Mouse (Mus musculus) embryonic facial prominence, embryonic 15.5 days (tissue): ENCODE data around the gene Psmd9. TPM values are rescaled to one million over a fixed set of nuclear protein-coding genes. Genes with fewer than 3 reads are reported as not detected.
"Not testable (repeated sequence)": the region's sequence is repeated elsewhere in the genome, so short reads cannot be mapped to it uniquely, and the experiment has no call there.

Source experiments
- ATAC-seq: fragments of 200-750 bp; cut with Nextera tagmentation; 2 replicates; pipeline ENCODE4 v1.8.0; 2017; ENCODE audit warnings: low read depth, moderate TSS enrichment; ENCODE audit not compliant: insufficient number of reproducible peaks, low FRiP score, low TSS enrichment
- H3K27ac ChIP-seq: fragments of 300-500 bp; sonication (generic); replicated peaks from 2 replicates; pipeline ENCODE4 v1.5.1; 2015; ENCODE audit warnings: mild to moderate bottlenecking, inconsistent platforms
- H3K27me3 ChIP-seq: fragments of 300-500 bp; sonication (generic); 2 replicates; pipeline ENCODE4 v1.6.1; 2015; ENCODE audit warnings: inconsistent platforms
- H3K36me3 ChIP-seq: fragments of 300-500 bp; sonication (generic); 2 replicates; pipeline ENCODE4 v1.6.1; 2015; ENCODE audit warnings: mild to moderate bottlenecking, inconsistent platforms
- H3K4me1 ChIP-seq: fragments of 300-500 bp; sonication (generic); 2 replicates; pipeline ENCODE4 v1.6.1; 2015; ENCODE audit warnings: inconsistent platforms
- H3K4me2 ChIP-seq: fragments of 300-500 bp; sonication (generic); replicated peaks from 2 replicates; pipeline ENCODE4 v1.6.1; 2015; ENCODE audit warnings: mild to moderate bottlenecking, inconsistent platforms
- H3K4me3 ChIP-seq: fragments of 300-500 bp; sonication (generic); replicated peaks from 2 replicates; pipeline ENCODE4 v1.5.1; 2015; ENCODE audit warnings: mild to moderate bottlenecking, inconsistent platforms
- H3K9ac ChIP-seq: fragments of 300-500 bp; sonication (generic); 2 replicates; pipeline ENCODE4 v1.6.1; 2015; ENCODE audit warnings: inconsistent platforms
- H3K9me3 ChIP-seq: fragments of 300-500 bp; sonication (generic); replicated peaks from 2 replicates; pipeline ENCODE4 v1.6.1; 2016; ENCODE audit warnings: inconsistent platforms
- WGBS: fragments of 180-500 bp; shearing (Covaris S2); methylation state at CpG from one replicate; pipeline ENCODE4 v1.1.7; 2015; 5-methylcytosine and 5-hydroxymethylcytosine counted together
- polyA plus RNA-seq: library from polyadenylated mRNA; unstranded; fragments of >200 nt; fragmentation: Nextera tagmentation; extraction: Ambion mirVana; gene quantifications from 2 replicates; pipeline ENCODE4 v1.2.1, GENCODE M21; 2015

The Psmd9 gene
- polyA plus RNA-seq, 1 experiment from 2014 or later = 95.4 TPM

DNA sequence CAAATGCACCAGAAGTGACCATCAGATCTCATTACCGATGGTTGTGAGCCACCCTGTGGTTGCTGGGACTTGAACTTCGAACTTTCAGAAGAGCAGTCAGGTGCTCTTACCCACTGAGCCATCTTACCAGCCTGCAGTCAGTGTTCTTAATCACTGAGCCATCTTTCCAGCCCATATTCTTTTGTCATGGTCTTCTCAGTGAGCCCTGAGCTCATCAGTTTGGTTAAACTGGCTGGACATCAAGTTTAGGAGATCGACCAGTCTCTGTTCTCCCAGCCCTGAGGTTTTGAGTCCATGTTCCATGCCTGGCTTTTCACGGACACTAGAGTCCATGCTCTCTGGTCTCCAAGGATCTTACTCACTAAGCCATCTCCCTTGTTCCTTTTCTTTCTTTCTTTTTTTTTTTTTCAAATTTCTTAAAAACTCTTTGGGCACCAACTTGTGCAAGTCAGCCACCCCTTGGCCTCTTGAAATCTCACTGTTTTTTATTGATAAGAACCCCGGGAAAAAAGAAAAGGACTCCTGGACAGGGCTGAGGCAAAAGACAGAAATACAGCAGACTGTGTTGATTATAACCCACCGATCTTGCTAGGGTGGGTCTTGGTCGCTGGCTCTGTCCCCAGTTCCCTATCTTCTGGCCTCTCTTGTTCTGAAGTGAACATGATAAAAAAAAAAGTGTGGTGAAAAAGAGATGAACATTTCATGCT is 31.8 kb downstream of the Psmd9 start:
- not testable (repeated sequence) for H3K27ac ChIP-seq, H3K4me3 ChIP-seq, H3K4me1 ChIP-seq, H3K27me3 ChIP-seq, H3K9me3 ChIP-seq, H3K4me2 ChIP-seq, ATAC-seq, H3K36me3 ChIP-seq, H3K9ac ChIP-seq
- WGBS = 82% methylated on average over 6 of the region's 7 CpGs

DNA sequence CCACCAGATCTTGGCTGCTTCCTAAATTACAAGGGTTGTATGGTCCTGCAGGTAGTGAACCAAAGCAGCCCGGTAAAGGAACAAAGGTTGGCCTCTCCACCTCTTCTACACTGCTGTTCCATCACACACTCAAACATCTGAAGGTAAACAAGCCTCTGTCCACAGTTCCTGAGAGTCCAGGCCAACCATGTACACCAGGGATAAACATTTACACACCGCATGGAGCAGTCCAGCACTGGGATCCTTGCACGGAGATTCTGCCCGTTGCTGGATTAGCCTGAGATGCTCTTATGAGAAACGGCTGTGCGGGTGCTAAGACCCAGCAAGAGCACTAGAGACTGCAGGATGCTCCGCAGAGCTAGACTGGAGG is 32.3 kb downstream of the Psmd9 start:
- Histone ChIP-seq H3K27me3 (no peaks in the 10 kb centered on the region), H3K9me3 (no peaks in the 10 kb centered on the region), H3K36me3 (no peaks in the 10 kb centered on the region), H3K27ac (no peak overlapping the region), H3K9ac (no peak overlapping the region), H3K4me3 (no peak overlapping the region), H3K4me2 (no peak overlapping the region), H3K4me1 (no peaks in the 10 kb centered on the region)
- WGBS = 82% methylated on average over 7 of the region's 7 CpGs
- ATAC-seq = no peak

DNA sequence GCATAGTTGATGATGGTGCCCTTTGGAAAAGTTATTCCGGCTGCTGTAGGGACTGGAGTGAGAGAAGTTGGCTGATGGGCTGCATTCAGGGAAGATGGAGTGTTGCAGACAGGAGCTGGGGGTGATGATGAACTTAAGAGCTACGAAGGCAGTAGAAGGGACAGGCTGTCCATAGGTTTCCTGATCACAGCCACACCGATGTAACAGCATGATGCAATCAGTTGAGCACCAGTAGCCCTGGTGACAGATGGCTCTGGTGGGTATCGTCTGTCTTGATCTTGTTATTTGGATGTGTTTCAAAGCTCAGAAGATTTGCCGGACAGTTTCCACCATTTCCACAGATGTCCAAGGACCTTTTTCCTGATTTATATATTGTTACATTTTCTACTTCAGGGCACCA is 32.8 kb downstream of the Psmd9 start:
- no peaks in the 10 kb centered on the region for H3K27me3 ChIP-seq
- H3K36me3 ChIP-seq = no peaks in the 10 kb centered on the region
- WGBS = 84% methylated on average over 5 of the region's 5 CpGs
- H3K9ac ChIP-seq = no peak overlapping the region
- H3K4me2 ChIP-seq = no peak overlapping the region
- no peaks in the 10 kb centered on the region for H3K9me3 ChIP-seq
- no peak for ATAC-seq
- no peaks in the 10 kb centered on the region for H3K4me1 ChIP-seq
- no peak overlapping the region for H3K4me3 ChIP-seq
- no peak overlapping the region for H3K27ac ChIP-seq

DNA sequence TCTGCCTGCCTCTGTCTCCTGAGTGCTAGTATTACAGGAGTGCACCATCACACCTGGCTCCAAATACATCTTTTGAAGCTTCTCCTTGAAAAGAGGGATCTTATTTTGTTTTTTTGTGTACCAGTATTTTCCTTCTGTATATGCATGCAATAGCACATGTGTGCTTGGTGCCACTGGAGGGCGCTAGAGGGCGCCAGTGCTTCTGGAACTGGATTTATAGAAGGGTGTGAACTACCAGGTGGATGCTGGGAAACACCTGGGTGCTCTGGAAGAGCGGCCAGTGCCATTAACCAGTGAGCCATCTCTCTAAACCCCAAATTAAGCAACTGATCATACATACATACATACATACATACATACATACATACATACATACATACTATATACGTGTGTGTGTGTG is 33.6 kb downstream of the Psmd9 start:
- H3K9ac ChIP-seq, H3K4me1 ChIP-seq, H3K4me3 ChIP-seq, H3K9me3 ChIP-seq, H3K4me2 ChIP-seq, ATAC-seq, H3K36me3 ChIP-seq, H3K27me3 ChIP-seq, H3K27ac ChIP-seq: not testable (repeated sequence)
- WGBS = 43% methylated on average over 4 of the region's 4 CpGs

DNA sequence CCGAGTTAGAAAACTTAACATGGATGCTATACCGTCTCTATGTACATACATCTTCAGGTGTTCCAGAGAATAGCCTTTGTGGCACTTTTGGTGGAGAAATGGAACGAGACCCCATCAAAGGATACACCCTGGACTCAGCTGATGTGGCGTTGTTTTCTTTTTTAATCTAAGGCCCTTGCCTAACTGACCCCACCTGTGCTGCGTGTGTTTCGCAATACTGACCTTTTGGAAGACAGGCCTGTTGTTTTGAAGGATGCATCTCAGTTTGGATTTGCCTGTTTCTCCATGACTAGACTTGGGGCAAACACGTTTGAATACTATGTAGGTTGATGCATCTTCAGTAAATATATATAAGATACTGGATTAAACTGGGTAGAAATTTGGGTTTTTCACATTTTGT is 34.4 kb downstream of the Psmd9 start:
- H3K4me2 ChIP-seq, H3K4me3 ChIP-seq, H3K9ac ChIP-seq, H3K36me3 ChIP-seq, ATAC-seq, H3K27me3 ChIP-seq, H3K27ac ChIP-seq, H3K9me3 ChIP-seq, H3K4me1 ChIP-seq: not testable (repeated sequence)
- 83% methylated on average over 7 of the region's 7 CpGs for WGBS

DNA sequence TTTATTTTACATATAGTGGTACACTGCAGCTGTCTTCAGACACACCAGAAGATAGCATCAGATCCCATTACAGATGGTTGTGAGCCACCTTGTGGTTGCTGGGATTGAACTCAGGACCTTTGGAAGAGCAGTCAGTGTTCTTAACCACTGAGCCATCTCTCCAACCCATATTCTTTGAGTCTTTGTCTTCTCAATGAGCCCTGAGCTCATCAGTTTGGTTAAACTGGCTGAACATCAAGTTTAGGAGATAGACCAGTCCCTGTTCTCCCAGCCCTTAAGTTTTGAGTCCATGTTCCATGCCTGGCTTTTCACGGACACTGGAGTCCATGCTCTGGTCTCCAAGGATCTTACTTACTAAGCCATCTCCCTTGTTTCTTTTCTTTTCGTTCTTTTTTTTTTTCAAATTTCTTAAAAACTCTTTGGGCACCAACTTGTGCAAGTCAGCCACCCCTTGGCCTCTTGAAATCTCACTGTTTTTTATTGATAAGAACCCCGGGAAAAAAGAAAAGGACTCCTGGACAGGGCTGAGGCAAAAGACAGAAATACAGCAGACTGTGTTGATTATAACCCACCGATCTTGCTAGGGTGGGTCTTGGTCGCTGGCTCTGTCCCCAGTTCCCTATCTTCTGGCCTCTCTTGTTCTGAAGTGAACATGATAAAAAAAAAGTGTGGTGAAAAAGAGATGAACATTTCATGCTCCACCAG is 53.3 kb downstream of the Psmd9 start:
- 81% methylated on average over 4 of the region's 5 CpGs for WGBS
- not testable (repeated sequence) for H3K4me2 ChIP-seq, H3K4me1 ChIP-seq, H3K36me3 ChIP-seq, H3K27ac ChIP-seq, H3K4me3 ChIP-seq, ATAC-seq, H3K27me3 ChIP-seq, H3K9me3 ChIP-seq, H3K9ac ChIP-seq

DNA sequence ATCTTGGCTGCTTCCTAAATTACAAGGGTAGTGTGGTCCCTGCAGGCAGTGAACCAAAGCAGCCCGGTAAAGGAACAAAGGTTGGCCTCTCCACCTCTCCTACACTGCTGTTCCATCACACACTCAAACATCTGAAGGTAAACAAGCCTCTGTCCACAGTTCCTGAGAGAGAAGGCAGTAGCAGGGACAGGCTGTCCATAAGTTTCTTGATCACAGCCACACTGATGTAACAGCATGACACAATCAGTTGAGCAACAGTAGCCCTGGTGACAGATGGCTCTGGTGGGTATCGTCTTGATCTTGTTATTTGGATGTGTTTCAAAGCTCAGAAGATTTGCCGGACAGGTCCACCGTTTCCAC is 53.8 kb downstream of the Psmd9 start:
- WGBS = 79% methylated on average over 4 of the region's 4 CpGs

DNA sequence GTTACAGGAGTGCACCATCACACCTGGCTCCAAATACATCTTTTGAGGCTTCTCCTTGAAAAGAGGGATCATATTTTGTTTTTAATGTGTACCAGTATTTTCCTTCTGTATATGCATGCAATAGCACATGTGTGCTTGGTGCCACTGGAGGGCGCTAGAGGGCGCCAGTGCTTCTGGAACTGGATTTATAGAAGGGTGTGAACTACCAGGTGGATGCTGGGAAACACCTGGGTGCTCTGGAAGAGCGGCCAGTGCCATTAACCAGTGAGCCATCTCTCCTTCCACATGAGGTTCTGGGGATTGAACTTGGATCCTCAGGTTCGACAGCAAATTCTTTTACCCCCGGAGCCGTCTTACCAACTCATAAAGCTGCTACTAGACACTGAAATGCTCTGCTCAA is 54.6 kb downstream of the Psmd9 start:
- H3K4me2 ChIP-seq, H3K4me1 ChIP-seq, H3K9me3 ChIP-seq, H3K36me3 ChIP-seq, H3K27me3 ChIP-seq, ATAC-seq, H3K4me3 ChIP-seq, H3K27ac ChIP-seq, H3K9ac ChIP-seq: not testable (repeated sequence)
- WGBS = 52% methylated on average over 6 of the region's 6 CpGs

More for the DNA sequence above, 53.8 kb downstream of the Psmd9 start:
- no peaks in the 10 kb centered on the region for H3K36me3 ChIP-seq
- H3K27ac ChIP-seq = no peak overlapping the region
- no peaks in the 10 kb centered on the region for H3K9me3 ChIP-seq
- no peaks in the 10 kb centered on the region for H3K27me3 ChIP-seq
- H3K4me3 ChIP-seq = no peak overlapping the region
- no peaks in the 10 kb centered on the region for H3K4me1 ChIP-seq
- no peak overlapping the region for H3K4me2 ChIP-seq
- no peak overlapping the region for H3K9ac ChIP-seq
- ATAC-seq = no peak

DNA sequence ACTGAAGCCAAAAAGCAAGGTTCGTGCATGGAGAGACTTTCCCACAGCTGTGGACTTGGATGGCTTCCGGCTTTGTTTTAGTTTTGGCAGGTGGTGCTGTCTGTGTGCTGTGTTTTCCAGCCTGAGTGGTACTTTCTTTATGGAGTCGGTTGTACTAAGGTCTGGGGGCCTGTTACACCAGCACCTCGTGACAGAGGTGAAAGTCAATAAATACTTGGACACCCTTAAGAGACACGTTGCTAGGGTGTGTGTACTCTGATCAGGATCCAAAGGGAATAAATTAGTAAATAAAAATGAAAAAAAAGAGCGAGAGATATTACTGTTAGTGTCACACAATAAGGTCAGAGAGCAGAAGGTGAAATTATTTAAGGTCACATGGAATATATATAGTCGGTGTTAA is 57.6 kb downstream of the Psmd9 start:
- Histone ChIP-seq H3K9me3 (no peaks in the 10 kb centered on the region), H3K4me1 (peaks cover 10% of the 10 kb centered on the region), H3K4me2 (no peak overlapping the region), H3K36me3 (no peaks in the 10 kb centered on the region), H3K9ac (no peak overlapping the region), H3K4me3 (no peak overlapping the region), H3K27ac (no peak overlapping the region), H3K27me3 (no peaks in the 10 kb centered on the region)
- WGBS = 89% methylated on average over 7 of the region's 7 CpGs
- no peak for ATAC-seq

DNA sequence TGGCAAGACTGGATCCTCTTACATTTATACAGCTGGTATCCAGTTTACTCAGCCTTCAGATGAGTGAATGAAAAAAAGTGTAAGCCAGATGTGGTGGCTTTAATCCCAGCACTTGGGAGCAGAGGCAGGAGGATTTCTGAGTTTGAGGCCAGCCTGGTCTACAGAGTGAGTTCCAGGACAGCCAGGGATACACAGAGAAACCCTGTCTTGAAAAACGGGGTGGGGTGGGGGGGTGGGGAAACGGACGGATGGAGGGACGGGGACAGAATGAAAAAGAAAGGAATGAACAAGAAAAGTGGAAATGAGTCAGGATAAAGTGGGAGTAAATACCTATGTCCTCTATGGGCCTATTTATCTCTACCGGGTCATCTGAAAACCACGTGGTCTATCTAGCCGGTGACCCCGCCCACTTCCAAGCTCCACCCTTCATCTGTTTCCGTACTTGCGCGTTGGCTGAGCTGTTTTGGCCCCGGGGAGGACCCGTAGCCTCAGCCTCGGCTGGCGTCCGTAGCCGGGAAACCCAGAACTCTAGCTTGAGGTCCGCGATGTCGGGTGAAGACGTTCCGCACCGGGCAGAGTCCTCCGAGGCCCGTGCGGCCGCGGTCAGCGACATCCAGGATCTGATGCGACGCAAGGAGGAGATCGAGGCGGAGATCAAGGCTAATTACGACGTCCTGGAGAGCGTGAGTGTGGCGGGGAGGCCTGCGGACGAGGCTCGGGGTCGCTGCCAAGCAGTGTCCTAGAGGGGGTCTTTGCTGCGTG is 58.7 kb downstream of the Psmd9 start:
- H3K36me3 ChIP-seq = peaks cover under 1% of the 10 kb centered on the region; the same call in 1 of the 2 replicates
- H3K9me3 ChIP-seq = no peaks in the 10 kb centered on the region
- no peaks in the 10 kb centered on the region for H3K27me3 ChIP-seq
- peaks cover 10% of the 10 kb centered on the region for H3K4me1 ChIP-seq
- 0 out of 2 replicates have a peak overlapping the region, but pooled peaks have one; percentile 48 for H3K27ac ChIP-seq
- WGBS = 2% methylated on average over 42 of the region's 42 CpGs
- peak overlapping the region; percentile 83 for H3K9ac ChIP-seq
- H3K4me3 ChIP-seq = peak overlapping the region; percentile 87
- peak; percentile 83 for ATAC-seq
- peak overlapping the region; percentile 63 for H3K4me2 ChIP-seq

DNA sequence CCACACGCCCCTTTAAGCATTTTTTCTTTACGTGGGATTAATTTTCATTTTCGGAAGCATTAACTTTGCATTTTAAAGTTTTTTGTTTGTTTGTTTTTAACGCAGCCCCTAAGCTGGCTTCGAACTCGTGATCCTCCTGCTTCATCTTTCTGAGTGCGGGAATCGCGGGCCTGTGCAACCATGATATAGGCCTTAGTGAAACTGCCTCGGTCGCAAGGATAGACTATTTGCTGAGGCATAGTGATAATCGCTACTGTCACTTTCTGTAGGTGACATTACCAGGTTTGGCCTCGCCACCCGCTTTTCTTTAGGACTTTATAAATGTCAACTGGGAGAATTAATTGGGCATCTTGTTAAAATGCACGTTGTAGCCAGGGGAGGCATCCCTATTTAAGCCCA is 59.3 kb downstream of the Psmd9 start:
- 7% methylated on average over 15 of the region's 15 CpGs for WGBS
- Histone ChIP-seq H3K4me1 (peaks cover 10% of the 10 kb centered on the region), H3K9me3 (no peaks in the 10 kb centered on the region), H3K27me3 (no peaks in the 10 kb centered on the region), H3K4me2 (peak overlapping the region; percentile 63), H3K36me3 (peaks cover 6% of the 10 kb centered on the region; the same call in 1 of the 2 replicates), H3K27ac (no peak overlapping the region), H3K4me3 (peak overlapping the region; percentile 87), H3K9ac (peak overlapping the region; percentile 83)
- no peak for ATAC-seq
